Mouse (Mus musculus) erythroblast, adult 5-6 weeks (primary cell): Measurements from ENCODE around the gene Dnaaf1. TPM values are rescaled to one million over a fixed set of nuclear protein-coding genes. Genes with fewer than 3 reads are reported as not detected.

Experiments used
- ATAC-seq: replicated peaks from 2 replicates; pipeline ENCODE4 v1.8.0; 2016; ENCODE audit warnings: moderate number of reproducible peaks, mild to moderate bottlenecking, moderate TSS enrichment, inconsistent platforms; ENCODE audit not compliant: poor library complexity, low FRiP score, severe bottlenecking
- total RNA-seq, 2 experiments: library from RNA; stranded (forward) in 1 of 2; stranded (reverse) in 1 of 2; fragments of 150-400 nt in 1 of 2; fragments of 200-764, 138-1000 nt in 1 of 2; gene quantifications; 2 replicates each; pipeline versions ENCODE4 v1.2.3 to v1.2.4; 2015 to 2017; ENCODE audit warnings: low replicate concordance in 2 of 2

Gene Dnaaf1
- not detected in 2 replicates for total RNA-seq (2015; ENCODE audit: low replicate concordance)
- total RNA-seq (2017; ENCODE audit: low replicate concordance), result not detected in 2 replicates

DNA sequence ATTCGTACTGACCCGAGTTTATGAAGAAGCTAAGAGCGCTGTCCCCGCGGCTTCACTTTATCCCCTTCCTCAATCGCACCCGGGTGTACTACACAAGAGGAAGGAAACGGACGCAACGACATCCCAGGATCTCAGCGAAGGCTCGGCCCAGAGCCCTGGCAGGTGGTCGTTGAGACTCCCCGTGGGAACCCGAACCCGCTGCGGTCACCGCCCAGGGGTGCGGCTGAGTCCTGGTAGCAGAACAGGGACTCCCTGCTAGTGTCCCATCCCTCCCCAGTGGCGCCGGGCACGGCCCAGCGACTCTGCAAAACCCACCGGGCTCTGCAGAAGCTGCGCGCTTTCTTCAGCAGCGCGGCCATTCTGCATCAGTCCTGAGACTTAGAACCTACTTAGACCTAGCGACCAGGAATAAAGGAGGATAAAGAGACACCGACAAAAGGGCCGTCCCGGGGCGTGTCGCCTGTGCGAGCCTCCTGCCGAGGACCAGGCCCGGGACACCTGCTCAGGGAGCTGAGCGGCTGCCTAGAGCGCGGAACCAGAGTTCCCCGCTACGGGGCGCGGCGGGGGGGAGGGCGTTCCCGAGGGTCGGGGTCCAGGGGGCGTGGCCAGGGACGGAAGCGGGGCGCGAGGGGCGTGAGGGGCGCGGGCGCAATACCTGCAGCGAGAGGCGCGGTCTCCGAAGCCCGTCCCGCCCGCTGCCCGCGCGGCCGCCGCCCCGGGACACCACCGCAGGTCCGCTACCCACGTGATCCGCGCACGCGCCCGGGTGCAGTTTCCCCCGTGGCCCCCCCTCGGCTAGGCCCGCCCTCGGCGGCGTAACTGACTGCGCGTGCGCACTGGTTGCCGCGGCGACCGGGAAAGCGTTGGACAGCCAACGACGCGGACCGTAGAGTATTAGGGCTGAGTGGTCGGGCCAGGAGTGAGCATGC, at the start of gene Dnaaf1, which contains the start of gene Hsdl1:
Gene Dnaaf1, plus strand, starts transcription at position 799 of the 929 bp plus-strand sequence.
Gene Hsdl1, minus strand, starts transcription at position 747 of the 929 bp plus-strand sequence.
- peak; percentile 90 for ATAC-seq

DNA sequence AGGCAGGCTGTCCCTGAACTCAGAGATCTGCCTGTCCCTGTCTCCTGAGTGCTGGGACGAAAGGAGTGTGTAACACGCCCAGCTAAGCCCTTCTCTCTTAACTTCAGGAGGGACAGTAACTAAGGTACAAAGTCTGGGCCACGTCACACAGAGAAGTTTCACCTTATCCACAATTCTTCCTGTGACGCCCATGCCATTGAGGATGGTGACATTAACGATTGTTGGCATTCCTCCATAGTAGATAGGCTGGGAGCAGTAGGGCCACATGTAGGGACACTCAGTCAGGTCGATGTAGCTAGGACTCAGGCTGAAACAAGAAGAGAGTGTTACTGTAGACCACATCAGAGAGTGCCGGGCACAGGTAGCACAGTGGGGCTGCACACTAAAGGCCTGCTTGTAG, 46.3 kb upstream of the Dnaaf1 start:
- ATAC-seq, result no peak

DNA sequence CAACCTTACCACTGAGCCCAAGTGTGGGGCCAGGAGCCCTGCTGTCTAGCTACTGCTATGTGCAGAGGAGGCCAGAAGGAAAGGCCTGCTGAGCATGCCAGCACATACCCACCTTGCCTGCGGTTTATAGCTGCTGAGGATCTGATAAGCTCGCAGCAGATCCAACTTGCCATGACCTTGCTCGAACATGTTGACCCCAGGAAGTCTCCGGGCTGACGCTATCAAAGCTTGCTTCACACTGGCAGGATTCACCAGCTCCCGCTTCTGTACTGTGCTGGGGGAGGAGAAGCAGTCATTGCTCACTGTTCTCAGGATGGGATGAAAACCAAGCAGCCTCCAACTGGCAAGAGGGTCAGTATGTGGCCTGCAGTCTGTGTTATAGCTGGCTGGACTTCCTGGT, 44.1 kb upstream of the Dnaaf1 start:
- no peak for ATAC-seq

DNA sequence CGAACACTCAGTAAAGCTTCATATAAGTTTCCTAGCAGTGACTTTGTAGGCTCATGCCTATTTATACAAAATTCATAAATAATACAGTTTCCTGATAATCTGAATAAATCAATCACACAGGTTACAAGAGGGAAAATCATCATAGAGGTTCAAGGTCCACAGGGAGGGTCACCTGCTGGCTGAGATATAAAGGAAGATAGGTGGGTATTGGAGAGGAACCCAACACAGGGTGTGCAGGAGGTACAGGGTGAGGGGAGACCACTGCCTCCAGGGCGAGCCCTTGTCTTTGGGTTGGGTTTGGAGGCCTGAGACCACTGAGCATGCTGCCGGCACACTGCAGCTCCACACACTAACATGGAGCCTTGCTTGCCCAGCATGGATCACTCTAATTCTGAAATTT, 43.6 kb upstream of the Dnaaf1 start:
- no peak for ATAC-seq

DNA sequence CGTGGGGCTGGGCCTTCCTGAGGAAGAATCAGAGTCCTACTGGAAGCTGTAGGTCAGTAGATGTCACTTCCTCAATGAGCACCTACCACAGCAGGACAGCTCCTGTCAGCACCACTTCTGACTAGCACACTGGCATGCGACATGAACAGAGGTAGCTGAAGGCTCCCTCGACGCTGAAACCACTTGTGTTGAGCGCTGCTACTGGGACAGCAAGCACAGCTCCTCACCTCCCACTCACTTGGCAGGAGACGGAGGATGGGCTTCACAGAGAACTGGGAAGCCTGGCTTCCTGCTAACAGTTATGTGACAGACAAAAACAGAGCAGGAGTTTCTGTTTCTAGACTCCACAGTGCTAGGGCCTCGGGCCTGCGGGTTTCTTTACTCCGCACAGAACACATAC, 43.1 kb upstream of the Dnaaf1 start:
- no peak for ATAC-seq

DNA sequence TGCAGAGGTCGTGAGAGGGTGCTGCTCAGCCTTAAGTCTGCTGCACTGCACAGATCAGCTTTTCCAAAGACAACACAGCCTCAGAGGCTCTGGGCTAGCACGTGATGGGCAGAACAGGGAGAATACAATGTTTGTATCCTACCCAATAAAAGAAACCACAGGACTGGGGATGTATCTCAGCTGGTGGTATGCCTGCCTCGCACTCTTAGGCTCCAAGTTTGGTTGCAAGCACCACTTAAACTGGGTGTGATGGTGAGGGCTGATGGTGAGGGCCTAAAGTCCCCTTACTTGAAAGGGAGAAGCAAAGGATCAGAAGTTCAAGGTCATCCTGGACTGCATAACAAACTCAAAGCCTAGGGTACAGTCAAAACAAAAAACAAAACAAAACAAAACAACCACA, 30.4 kb upstream of the Dnaaf1 start:
- no peak for ATAC-seq

DNA sequence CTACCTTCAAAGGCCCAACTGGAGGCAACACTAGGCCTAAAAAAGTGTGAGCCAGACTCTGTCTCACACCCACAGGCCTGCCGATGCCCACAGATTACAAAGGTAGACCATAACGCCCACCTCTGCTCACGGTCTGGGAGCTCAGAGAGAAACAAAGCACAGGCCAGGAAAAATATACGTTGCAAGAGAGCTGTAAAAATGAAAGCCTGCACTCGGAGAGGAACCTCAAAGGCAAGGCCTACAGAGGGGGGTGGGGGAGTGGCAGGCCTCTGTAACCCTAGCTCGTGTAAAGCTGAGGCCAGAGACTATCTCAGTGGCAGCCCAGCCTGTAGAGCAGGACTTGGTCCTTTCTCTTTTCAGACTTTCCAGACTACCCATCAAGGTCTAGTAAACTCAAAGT, 29.9 kb upstream of the Dnaaf1 start:
- no peak for ATAC-seq

DNA sequence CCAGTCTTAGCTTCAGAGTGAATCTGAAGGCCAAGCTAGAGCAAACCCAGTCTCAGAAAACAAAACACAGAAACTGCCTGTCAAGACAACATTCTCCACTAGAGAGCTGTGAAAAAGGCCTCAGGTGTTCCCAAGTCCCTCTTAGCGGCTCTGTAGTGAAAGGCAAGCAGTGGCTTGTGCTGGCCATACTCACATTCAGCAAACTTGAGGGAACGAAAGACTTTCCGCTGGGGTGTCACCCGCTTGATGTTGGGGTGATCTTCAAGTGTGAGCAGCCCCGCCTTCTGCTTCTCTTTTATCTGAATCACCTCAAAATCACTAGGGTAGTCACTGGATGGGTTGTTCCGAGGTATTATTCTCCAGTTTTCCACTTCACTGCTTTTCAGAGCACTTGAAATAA, 29.2 kb upstream of the Dnaaf1 start:
- no peak for ATAC-seq

DNA sequence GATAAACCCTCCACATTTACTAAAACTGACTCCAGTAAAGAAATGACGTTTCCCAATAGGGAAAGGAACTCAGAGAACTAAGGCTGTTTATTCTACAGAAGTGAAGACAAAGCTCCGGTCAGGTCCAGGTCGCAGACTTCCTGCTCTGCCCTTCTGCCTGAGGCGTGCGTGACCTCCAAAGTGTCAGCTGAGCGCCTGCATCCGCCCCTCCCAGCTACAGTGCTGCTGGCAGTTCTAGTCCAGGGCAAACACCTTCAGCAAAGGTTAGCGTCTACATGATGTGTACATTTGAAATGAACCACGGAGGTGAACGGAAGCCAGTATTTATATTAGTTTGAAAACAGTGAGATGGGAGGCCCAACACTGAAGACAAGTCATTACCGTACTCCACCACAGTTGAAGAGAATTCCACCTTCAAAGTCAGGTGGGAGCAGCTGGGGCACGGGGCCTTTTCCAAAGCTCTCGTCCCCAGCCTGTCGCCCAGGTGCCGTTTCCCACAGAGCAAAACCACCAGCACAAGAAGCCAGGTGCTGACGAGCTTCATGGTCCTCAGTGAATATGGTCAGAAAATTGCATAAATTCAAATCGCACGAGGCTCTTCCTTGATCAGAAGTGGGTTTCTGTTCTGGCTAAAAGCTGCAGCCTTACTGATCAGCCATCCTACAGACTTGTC, 27.9 kb upstream of the Dnaaf1 start:
- ATAC-seq, result no peak

DNA sequence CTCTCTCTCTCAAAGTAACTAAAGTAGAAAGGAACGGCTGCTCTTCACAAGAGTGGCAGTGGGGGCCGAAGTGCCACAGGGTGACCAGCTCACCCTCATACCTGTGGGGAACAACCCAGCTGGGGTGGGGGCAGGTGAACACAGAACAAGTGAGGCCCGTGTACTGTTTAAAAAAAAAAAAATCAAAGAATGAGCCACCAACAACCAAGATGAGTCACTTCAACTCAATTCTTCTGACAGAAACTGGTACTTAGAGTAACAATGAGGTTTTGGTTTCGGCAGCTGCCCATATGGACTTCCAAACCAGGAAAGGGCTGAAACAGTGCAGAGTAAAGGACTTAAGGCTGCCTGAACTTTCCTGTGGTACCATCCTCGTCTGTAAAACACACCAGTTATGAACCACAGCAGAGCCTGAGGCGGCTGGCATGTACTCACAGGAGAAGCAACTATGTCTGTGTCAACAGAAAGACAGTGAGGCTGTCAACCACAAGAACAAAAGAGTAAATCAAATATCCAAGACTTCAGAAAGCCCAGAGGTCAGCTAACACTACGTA, 26.4 kb upstream of the Dnaaf1 start:
- no peak for ATAC-seq

DNA sequence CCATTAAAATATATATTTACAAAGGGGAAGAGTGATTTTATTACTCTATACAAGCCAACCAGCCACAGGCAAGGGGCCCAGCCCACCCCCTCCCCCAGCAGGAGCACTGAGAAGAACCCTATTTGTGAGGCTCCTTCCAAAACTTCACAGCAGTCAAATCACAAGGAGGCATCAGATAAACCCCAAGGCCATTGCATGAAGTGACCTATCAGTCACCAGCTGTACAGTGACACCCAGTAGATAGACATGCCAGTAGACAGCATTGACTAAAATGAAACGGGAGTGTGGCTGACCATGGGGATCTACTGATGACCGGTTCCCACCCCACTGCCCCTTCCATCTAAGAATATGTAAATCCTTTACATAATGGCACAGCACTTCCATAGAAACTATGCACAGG, 22.1 kb upstream of the Dnaaf1 start:
- no peak for ATAC-seq

DNA sequence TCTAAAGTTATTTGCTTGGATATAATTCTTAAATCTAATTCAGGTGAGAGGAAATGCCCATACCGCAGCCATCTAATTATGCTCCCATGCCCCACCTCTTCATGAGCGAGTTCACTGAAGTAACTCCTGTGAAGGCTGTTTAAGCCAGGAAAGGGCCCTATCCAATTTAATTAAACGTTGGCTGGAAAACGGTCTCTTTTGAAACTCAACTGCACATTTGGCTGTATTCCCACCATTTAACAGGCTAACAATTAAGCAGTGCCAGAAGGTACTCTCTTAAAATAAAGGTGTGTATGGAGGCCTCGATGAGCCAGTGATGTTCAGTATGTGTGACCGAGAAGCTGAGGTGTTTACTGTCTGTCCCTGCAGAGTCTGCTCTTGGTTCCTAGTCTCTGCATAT, 19.2 kb upstream of the Dnaaf1 start:
- ATAC-seq, result no peak

DNA sequence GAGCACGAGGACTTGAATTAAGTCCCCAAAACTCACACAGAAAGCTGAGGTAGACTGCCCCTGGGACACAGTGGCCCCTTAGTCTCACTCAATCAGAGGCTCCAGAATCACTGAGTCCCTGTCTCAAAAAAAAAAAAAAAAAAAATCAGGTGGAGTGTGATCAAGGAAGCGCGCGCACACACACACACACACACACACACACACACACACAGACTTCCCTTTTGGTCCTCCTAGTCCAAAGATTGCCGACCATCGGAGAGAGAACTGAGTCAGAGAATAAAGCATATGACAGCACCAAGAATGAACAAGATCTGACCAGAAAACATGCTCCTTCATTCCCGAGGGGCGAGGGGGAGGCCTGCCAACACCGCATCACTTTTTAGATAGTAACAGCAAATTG, 17.9 kb upstream of the Dnaaf1 start:
- ATAC-seq, result no peak

DNA sequence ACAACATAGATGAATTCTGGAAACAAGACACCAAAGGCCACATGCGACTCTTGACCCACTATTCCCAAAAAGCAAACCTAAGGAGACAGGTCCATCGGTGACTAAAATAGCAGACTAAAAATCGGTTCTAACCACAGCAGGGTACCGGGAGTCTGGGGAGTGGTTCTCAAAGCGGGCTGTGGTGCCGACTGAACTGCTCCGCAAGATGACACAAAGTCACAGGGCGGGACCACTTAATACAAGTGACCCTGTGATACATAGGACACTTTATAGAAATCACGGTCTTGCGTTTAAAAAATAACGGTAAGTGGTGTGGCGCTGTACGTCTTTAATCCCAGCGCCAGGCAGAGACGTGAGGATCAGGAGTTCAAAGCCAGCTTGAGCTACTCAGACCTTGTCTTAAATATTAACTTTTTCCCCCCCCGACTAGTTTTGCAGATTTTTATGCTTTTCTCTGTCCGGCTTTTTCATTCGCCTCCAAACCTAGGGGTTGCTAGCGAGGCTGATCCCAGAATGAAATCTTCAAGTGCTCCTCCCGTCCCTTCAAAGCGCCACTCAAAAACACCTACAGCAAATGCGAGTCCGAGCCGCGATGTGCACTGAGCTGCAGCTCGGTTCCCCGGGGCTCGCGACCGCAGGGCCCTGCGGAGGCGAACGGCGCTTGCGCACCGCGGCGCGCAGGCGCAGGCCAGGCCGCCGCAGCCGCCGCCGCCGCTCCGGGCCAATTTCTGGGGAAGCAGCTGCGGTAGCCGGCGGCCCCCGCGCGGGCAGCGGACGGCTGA, 17.0 kb upstream of the Dnaaf1 start:
- peak; percentile 70 for ATAC-seq

DNA sequence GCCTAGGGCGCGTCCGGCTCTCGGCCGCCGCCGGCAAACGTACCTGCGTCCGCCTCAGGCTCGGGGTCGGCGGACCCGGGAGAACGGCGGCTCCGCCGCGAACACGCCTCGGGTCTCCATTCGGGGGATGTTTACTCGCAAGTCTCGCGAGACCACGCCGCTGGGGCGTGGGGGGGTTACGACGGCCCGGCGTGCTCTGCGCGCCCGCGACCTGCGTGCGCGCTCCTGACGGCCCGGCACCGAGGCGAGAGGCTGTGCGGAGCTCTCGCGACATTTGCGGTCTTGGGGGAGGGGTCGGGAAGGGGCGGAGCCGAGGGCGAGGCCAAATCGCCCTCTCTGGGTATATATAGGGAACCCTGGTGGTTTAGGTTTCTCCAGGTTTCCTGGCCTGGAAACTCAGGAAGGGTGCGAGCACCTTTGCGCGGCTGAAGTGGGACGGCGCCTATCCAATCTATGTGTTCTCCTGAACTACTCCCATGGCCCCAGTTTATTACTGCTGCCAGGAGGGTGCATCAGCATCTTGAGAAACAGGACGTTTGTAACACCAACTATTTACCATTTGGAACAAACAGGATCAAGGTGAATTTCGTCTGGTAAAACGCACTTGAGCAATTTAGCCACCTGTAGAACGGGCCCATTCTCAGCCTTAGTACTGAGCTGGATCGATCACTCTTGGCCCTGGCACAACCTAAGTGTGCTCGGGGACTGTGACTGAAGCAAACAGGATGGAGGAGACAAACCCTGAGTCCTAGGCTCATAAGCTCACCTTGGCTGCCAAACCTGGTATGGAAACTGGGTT, 16.2 kb upstream of the Dnaaf1 start, which contains the start of gene Mbtps1:
Gene Mbtps1, minus strand, starts transcription at position 133 of the 799 bp plus-strand sequence.
- peak; percentile 90 for ATAC-seq

DNA sequence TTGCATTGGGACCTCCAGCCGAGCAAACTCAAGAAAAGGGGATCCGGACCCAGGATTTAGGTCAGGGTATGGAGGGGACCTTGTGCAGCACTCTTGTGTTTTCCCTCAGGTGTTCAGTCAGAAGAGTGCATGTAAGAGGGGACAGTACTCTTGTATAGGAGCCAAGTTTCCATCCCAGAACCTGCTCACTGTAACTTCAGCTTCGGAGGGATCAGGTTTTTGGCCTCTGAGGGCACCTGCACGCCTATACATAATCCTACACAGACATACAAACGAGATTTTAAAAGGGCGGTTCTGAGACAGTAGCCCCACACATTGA, 15.7 kb upstream of the Dnaaf1 start:
- ATAC-seq, result no peak

DNA sequence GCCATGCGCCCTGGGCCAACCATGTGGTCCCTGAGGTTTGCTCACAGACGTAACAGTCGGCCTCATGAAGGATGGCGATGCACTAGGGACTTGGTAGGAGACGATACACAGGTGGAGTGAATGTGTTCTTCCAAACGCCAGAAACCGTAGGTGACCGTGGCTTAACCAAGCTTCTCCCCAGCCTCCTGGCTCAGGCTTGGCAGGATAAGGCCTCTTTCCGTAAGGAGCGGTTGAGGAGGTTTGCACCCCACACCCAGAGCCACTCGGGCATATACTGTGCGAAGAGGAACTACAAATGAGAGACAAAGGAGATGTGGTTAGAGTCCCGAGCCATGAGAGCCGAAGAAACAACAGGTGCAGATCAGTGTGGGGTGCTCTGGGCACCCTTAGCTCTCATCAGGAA, 11.2 kb upstream of the Dnaaf1 start:
- ATAC-seq, result no peak

DNA sequence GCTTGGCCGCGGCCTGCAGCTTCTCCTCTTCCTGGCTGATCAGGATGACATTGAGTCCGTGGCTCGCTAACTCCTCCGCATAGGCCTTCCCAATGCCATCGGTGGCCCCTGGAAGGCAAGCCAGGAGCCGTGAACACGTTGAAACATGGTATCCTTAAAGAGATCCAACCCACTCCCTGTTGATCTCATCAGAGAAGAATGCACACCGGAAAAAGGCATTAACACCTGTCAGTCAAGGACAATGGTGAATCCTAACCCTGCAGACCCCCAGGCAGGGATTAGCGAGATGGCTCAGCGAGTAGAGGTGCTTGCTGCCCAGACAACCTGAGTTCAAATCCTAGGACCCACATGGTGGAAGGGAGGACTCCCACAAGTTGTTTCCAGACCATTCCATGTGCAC, 8.7 kb upstream of the Dnaaf1 start:
- ATAC-seq, result no peak

DNA sequence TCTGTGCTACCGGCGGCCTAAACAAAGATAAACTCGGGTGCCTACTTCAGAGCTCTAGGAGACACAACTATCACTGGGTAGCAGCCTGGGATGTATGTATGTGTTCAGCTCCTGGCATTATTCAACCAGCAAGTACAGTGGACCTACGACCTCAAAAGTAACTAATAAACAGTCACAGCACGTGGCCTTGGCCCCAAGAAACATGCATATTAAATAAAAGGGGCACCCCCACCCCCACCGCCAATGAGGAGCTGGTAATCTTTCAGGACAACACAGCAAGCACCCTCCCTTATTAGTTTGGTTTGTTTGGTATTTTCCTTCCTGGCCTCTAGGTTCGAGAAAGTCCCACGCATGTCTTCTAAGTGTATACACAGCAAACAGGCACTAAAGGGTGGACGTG, 6.8 kb upstream of the Dnaaf1 start:
- ATAC-seq, result no peak
